Mouse (Mus musculus) thymus, adult 18-20 months (tissue): ENCODE results near the gene Fam198b.

Source experiments
- DNase-seq, 2 experiments: peaks; one replicate each; pipeline ENCODE4 v3.0.0; 2022; ENCODE audit warnings: mixed read lengths in 2 of 2

The Fam198b gene

DNA sequence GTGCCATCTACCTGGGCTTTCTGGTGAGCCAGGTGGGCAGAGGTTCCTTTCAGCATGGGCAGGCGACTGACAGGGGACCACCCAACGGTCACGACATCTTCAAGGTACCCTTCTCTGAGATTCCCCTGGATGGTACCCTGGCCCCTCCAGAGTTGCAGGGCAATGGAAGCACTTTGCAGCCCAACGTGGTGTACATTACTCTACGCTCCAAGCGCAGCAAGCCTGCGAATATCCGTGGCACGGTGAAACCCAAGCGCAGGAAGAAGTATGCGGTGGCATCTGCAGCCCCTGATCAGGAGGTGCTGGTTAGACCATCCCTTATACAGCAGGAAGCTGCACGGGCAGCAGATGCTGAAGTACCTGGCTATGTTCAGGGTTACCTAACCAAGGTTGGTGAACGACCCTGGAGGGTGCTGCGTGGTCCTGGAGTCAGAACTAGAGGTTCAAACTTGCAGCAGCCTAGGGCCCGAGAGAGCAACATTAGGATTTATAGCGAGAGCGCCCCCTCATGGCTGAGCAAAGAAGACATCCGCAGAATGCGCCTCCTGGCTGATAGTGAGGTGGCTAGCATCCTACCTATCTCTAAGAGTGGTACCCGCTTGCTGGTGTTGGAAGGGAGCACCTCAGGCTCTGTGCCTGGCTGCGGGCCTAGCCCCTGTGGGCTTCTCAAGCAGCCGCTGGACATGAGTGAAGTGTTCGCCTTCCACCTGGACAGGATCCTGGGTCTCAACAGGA lies 2.2 kb downstream of the Fam198b start:
- DNase-seq, result no peak

GRCm38 (mm10) chr3:79887161-79887855 lies 3.0 kb downstream of the Fam198b start:
- no peak for DNase-seq

GRCm38 (mm10) chr3:79887966-79888365 lies 3.6 kb downstream of the Fam198b start:
- no peak for DNase-seq

GRCm38 (mm10) chr3:79897534-79898370 lies 13.4 kb downstream of the Fam198b start:
- DNase-seq, result no peak

DNA sequence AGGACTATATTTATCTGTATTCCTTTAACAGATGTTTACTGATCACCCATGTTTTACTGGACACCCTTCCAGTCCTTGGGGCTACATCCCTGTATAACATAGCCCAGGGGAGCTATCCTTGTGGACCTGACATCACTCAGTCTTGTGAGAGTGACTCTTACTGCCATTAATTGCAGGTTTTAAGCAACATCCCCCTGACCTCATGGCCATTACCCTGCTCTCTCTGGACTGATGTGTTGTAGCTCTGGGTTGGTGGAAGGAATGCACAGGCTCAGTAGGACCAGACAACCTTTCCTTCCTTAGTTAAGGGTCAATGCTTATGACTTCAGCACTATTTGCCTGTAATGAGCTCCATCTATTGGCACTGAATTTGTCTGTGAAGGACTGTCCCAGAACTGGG lies 14.2 kb downstream of the Fam198b start:
- DNase-seq, result no peak

- no peak for DNase-seq
These were observed 15.6 kb downstream of the Fam198b start for GRCm38 (mm10) chr3:79899906-79900305.

- no peak for DNase-seq
These were observed 16.2 kb downstream of the Fam198b start for GRCm38 (mm10) chr3:79900502-79900901.

- DNase-seq, result no peak
These were observed 17.0 kb downstream of the Fam198b start for GRCm38 (mm10) chr3:79901321-79901720.

GRCm38 (mm10) chr3:79901734-79902133 lies 17.4 kb downstream of the Fam198b start:
- no peak for DNase-seq

- DNase-seq, result no peak
These were observed 19.5 kb downstream of the Fam198b start for GRCm38 (mm10) chr3:79903803-79904202.

- no peak for DNase-seq
These were observed 20.0 kb downstream of the Fam198b start for GRCm38 (mm10) chr3:79904238-79904757.

DNA sequence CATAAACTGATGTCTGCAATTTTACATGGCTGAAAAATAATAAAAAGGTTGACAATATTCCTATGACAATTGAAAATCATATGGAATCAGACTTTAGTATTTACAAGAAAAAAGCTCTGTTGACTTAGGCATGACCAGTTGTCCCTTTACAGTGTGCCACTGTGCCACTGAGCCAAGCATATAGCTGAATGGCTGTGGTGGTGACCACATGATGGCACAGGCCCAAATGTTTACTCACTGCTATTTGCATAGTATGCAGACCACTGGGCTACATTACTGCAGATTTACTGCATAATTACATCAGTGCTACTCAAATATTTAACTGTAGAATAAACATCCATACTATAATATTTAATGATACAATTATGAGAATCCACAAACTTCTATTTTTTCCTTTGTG lies 21.1 kb downstream of the Fam198b start:
- DNase-seq, result no peak

DNA sequence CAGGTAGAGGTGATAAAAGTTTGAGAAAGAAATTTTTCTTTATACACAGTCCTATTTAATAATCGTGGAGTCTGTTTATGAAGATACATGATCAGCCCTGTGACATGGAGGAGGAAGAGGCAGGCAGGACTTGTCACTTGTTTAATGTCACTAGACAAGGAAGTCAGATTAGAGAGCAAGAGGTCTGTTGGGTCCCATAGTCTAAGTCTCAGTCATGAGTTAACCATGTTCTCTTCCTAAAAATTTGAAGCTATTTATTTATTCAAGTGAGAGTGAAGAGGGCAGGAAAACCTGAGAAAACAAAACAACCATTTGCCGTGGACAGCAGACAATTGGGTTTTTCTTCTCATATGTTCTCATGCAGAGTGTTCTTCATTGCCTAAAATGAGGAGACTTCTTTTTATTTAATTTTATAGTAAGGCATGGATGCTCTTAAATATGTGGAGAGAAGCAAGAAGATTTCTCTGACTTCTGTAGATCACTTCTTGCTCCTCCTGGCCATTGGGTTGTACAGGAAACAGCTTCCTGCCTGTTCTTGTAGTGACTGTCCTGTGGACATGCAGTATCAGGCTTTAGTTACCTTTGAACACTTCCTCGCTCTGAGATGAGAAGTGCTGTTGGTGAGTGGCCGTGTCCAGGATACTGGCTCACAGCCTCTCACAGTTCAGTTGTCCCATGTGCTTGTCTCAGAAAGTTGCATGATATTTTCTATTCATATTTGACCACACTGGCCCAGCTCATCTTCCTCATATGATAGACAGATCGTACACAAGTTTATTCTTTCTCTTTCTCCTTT lies 22.1 kb downstream of the Fam198b start:
- no peak for DNase-seq

DNA sequence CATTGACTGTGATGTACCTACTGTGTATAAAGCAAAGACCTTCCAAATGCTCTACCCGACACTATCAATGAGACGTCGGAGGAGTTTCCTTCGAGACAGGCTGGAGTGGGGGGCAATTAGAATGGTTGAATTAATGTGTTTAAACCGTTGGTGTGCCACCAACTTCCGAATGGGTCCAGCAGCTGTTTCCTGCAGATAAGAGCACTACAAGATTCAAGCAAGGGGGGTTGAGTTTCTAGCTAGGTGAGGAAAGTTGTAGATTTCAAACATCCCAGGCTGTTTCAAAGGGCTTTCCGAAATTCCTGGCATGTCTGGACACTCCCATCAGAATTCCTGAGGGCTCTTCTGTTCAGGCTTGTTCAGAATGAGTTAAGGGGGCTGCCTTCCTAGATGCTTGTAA lies 22.9 kb downstream of the Fam198b start:
- no peak for DNase-seq

DNA sequence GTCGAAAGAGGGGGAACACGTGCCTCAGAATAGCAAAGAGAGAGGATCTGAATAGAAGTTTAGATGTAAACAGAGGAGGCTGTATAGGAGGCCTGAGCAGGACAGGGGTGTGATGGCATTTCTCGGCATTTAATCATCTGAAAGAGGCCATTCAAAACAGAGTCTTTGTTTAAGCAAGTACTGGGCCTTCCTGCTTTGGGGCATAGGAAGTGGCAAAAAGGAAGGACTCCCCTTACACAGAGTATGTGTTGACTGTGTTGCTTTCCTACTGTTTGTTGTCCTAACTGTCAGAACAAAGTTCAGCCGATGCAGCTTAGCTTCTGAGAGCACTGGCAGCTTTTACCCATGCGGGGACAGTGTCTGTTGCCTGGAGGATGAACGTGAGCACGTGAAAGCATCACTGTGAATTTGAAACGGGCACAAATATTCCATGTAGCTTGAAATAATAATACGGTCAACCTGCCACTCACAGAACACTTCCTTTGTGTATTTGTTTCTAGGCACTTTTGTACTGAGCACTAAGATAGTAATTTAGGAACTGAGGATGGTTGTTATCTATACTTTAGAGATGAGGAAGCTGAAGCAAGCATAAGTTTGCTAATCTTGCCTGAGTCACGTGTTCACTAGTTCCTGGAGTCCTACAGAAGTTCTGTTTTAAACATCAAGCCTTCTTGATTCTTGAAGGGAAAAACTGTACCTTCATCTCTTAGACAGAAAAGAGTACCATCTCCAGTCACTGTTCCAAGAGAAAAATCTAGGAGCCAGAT lies 26.2 kb downstream of the Fam198b start:
- no peak for DNase-seq

- no peak for DNase-seq
These were observed 26.8 kb downstream of the Fam198b start for GRCm38 (mm10) chr3:79911166-79911565.

DNA sequence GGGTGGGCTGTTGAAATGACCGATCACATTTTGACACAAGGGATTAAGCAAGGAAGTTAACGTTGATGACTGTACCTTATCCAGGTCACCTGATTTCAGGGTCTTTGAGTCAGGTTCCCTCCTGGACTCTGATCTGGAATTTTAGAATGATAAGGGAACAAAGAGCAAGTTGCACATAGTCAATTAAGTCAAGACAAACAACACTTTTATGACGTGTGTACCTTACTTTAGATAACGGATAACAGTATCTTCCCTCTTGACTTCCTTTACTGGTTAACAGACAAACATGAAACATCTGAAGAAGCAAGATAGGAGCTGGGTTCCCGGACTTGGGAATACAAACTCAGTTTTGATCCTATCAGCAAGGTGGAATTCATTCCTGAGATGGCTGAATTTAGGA lies 29.7 kb downstream of the Fam198b start:
- DNase-seq, result no peak

GRCm38 (mm10) chr3:79916185-79916584 lies 31.9 kb downstream of the Fam198b start:
- DNase-seq, result no peak

DNA sequence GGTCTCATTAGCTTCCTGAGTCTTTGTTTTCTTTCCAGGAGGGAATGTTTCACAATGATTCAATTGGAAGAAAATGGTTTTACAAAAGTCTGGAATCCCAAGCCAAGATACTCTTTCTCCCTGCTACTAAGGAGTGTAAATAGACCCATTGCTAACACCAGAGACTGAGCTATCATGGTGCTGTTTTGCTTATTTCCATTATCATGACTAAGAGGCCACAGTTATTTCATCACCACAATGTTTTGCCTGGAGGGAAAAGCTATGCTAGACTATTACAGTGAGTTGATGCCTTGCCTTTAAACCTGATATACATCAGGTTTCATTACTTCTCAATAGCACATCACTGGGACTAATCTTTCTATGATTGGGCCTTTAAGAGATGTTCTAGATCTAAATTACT lies 34.4 kb downstream of the Fam198b start:
- DNase-seq, result no peak

DNA sequence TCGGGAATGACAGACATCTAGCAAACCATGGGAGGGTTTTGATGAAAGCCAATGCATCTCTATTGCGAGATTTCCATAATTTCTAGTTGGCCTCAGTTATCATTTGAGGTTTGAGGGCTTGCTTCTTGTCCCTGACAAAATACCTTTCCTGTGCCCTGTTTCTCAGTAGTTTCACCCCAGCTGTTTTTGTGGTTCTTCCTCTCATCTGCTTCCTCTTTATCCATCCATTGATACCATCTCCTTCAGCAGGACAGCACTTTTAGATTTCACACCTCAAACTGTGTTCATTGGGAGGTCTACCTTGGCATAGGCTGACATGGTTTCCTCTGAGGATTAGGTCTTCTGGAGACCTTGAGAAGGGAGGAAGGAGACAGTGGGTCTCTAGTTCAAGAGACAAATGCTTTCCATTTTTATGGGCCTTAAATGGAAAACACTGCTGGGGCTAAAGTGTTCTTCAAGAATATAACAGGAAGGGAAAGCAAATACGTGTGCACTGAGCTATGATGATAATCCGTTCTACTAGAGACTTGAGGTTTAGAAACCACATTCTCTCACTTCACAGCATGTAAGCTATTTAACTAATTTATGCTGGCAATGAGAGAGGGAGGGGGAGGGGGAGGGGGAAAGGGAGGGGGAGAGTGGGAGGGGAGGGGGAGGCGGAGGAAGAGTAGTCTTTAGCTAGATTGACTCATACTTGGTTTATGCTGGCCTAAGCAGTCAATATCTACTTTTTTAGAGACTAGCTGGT lies 41.8 kb downstream of the Fam198b start:
- no peak for DNase-seq

- no peak for DNase-seq
These were observed 42.7 kb downstream of the Fam198b start for GRCm38 (mm10) chr3:79927050-79927449.
